Mouse (Mus musculus): ENCODE results near the gene Gm20662.
A peak's percentile ranks its signal among the peaks of the same experiment; 100 is the strongest.

Gene Gm20662

GRCm38 (mm10) chr9:108085261-108085660 is 89.1 kb downstream of the Gm20662 start:
- no peak for DNase-seq (ENCODE audit: extremely low spot score)

GRCm38 (mm10) chr9:108090611-108091120 is 94.5 kb downstream of the Gm20662 start:
- no peak for DNase-seq (ENCODE audit: extremely low spot score)

- DNase-seq (ENCODE audit: extremely low spot score), result no peak
These were observed 97.4 kb downstream of the Gm20662 start for GRCm38 (mm10) chr9:108093586-108093985.

GRCm38 (mm10) chr9:108094184-108094941 is 98.2 kb downstream of the Gm20662 start, which contains the start of gene Apeh:
Gene Apeh (minus strand): TSS chr9:108094606.
- DNase-seq (ENCODE audit: extremely low spot score), result peak; percentile 98
